Mouse (Mus musculus): ENCODE results near the gene Hs6st3.

Hs6st3 gene

GRCm38 (mm10) chr14:119137906-119138785 lies at the start of gene Hs6st3:
Gene Hs6st3 (plus strand): TSS chr14:119138341.
- DNase-seq (ENCODE audit: low read depth in 2 of 2, low spot score in 2 of 2): no peak

- no peak for DNase-seq (ENCODE audit: low read depth in 2 of 2, low spot score in 2 of 2)
Observed at GRCm38 (mm10) chr14:119098851-119099569, 39.1 kb upstream of the Hs6st3 start, which contains the start of gene Uggt2. Gene Uggt2 (minus strand): TSS chr14:119099430.

GRCm38 (mm10) chr14:119099570-119099891 lies 38.6 kb upstream of the Hs6st3 start:
- DNase-seq (ENCODE audit: low read depth in 2 of 2, low spot score in 2 of 2): no peak

GRCm38 (mm10) chr14:119107591-119107990 lies 30.6 kb upstream of the Hs6st3 start:
- no peak for DNase-seq (ENCODE audit: low read depth in 2 of 2, low spot score in 2 of 2)

- DNase-seq (ENCODE audit: low read depth in 2 of 2, low spot score in 2 of 2): no peak
Observed at GRCm38 (mm10) chr14:119108776-119109301, 29.3 kb upstream of the Hs6st3 start.

GRCm38 (mm10) chr14:119109776-119110218 lies 28.3 kb upstream of the Hs6st3 start:
- no peak for DNase-seq (ENCODE audit: low read depth in 2 of 2, low spot score in 2 of 2)

GRCm38 (mm10) chr14:119112558-119112957 lies 25.6 kb upstream of the Hs6st3 start:
- no peak for DNase-seq (ENCODE audit: low read depth in 2 of 2, low spot score in 2 of 2)

- DNase-seq (ENCODE audit: low read depth in 2 of 2, low spot score in 2 of 2): no peak
Observed at GRCm38 (mm10) chr14:119123582-119123981, 14.6 kb upstream of the Hs6st3 start.

GRCm38 (mm10) chr14:119124061-119124460 lies 14.1 kb upstream of the Hs6st3 start:
- DNase-seq (ENCODE audit: low read depth in 2 of 2, low spot score in 2 of 2): no peak

GRCm38 (mm10) chr14:119125840-119126239 lies 12.3 kb upstream of the Hs6st3 start:
- DNase-seq (ENCODE audit: low read depth in 2 of 2, low spot score in 2 of 2): no peak

GRCm38 (mm10) chr14:119127330-119127729 lies 10.8 kb upstream of the Hs6st3 start:
- DNase-seq (ENCODE audit: low read depth in 2 of 2, low spot score in 2 of 2): no peak

- no peak for DNase-seq (ENCODE audit: low read depth in 2 of 2, low spot score in 2 of 2)
Observed at GRCm38 (mm10) chr14:119137512-119137905, 632 bp upstream of the Hs6st3 start.

- no peak for DNase-seq (ENCODE audit: low read depth in 2 of 2, low spot score in 2 of 2)
Observed at GRCm38 (mm10) chr14:119138786-119139100, 602 bp downstream of the Hs6st3 start.

- no peak for DNase-seq (ENCODE audit: low read depth in 2 of 2, low spot score in 2 of 2)
Observed at GRCm38 (mm10) chr14:119139381-119139950, 1.3 kb downstream of the Hs6st3 start.

GRCm38 (mm10) chr14:119153088-119153487 lies 14.9 kb downstream of the Hs6st3 start:
- no peak for DNase-seq (ENCODE audit: low read depth in 2 of 2, low spot score in 2 of 2)

GRCm38 (mm10) chr14:119193905-119194304 lies 55.8 kb downstream of the Hs6st3 start:
- DNase-seq (ENCODE audit: low read depth in 2 of 2, low spot score in 2 of 2): no peak

GRCm38 (mm10) chr14:119203508-119203907 lies 65.4 kb downstream of the Hs6st3 start:
- DNase-seq (ENCODE audit: low read depth in 2 of 2, low spot score in 2 of 2): no peak

GRCm38 (mm10) chr14:119215576-119216309 lies 77.6 kb downstream of the Hs6st3 start:
- no peak for DNase-seq (ENCODE audit: low read depth in 2 of 2, low spot score in 2 of 2)

- no peak for DNase-seq (ENCODE audit: low read depth in 2 of 2, low spot score in 2 of 2)
Observed at GRCm38 (mm10) chr14:119227709-119228338, 89.7 kb downstream of the Hs6st3 start.

- no peak for DNase-seq (ENCODE audit: low read depth in 2 of 2, low spot score in 2 of 2)
Observed at GRCm38 (mm10) chr14:119233598-119233997, 95.5 kb downstream of the Hs6st3 start.

GRCm38 (mm10) chr14:119247131-119247530 lies 109.0 kb downstream of the Hs6st3 start:
- DNase-seq (ENCODE audit: low read depth in 2 of 2, low spot score in 2 of 2): no peak
